8 mouse cellular contexts compared by ENCODE assay signal in genomic region chr16:5131251-5131922, GRCm38 (mm10). TPM values are rescaled to one million over a fixed set of nuclear protein-coding genes. Genes with fewer than 3 reads are reported as not detected.
DNase-seq lines count a peak whose midpoint lies in the region; ATAC-seq lines count a peak whose summit lies in the region.

No protein-coding gene starts in this region.

- 2% methylated on average over 25 of the region's 25 CpGs for WGBS in limb, embryonic 15.5 days
- 4% methylated on average over 25 of the region's 25 CpGs for WGBS in stomach, embryonic 16.5 days

- 0 out of 2 replicates have a peak overlapping the region, but pooled peaks have one; percentile 12 for H3K9ac ChIP-seq in limb, embryonic 15.5 days
- H3K9ac ChIP-seq in stomach, embryonic 16.5 days (ENCODE audit: low read length) = peak overlapping the region; percentile 71

- H3K4me1 ChIP-seq in limb, embryonic 15.5 days = peaks cover 37% of the 10 kb centered on the region
- peaks cover 31% of the 10 kb centered on the region; the same call in 1 of the 2 replicates for H3K4me1 ChIP-seq in stomach, embryonic 16.5 days (ENCODE audit: control insufficient read depth, insufficient read depth, low read length)

- H3K9me3 ChIP-seq in limb, embryonic 15.5 days = no peaks in the 10 kb centered on the region
- no peaks in the 10 kb centered on the region for H3K9me3 ChIP-seq in stomach, embryonic 16.5 days (replicated peaks; ENCODE audit: control insufficient read depth, low read length)

- peak; percentile 97 for DNase-seq in heart, adult 11 months
- DNase-seq in heart, postnatal 10 days = no peak
- peak; percentile 45 to 57 for DNase-seq in urinary bladder, adult 18-20 months (ENCODE audit: low spot score in 2 of 2)
- no peak for DNase-seq in urinary bladder, postnatal 25 days (ENCODE audit: low spot score)
- no peak for DNase-seq in embryo, embryonic 9.5 days (ENCODE audit: extremely low spot score)
- no peak for DNase-seq in MN1 (ENCODE audit: low spot score)

- peak overlapping the region; percentile 65 for H3K27ac ChIP-seq in limb, embryonic 15.5 days
- H3K27ac ChIP-seq in stomach, embryonic 16.5 days (ENCODE audit: low read length) = peak overlapping the region; percentile 77

- peak overlapping the region; percentile 51 for H3K4me2 ChIP-seq in limb, embryonic 15.5 days
- peak overlapping the region; percentile 52 for H3K4me2 ChIP-seq in stomach, embryonic 16.5 days (ENCODE audit: low read depth, low read length)

- no peaks in the 10 kb centered on the region for H3K36me3 ChIP-seq in limb, embryonic 15.5 days
- H3K36me3 ChIP-seq in stomach, embryonic 16.5 days (ENCODE audit: control insufficient read depth, insufficient read depth, low read length) = no peaks in the 10 kb centered on the region

- H3K27me3 ChIP-seq in limb, embryonic 15.5 days = peaks cover 70% of the 10 kb centered on the region
- peaks cover 29% of the 10 kb centered on the region for H3K27me3 ChIP-seq in stomach, embryonic 16.5 days (ENCODE audit: control insufficient read depth, insufficient read depth, low read length)

- no peak for ATAC-seq in limb, embryonic 15.5 days (ENCODE audit: insufficient number of reproducible peaks, low FRiP score, low TSS enrichment, low read depth)
- no peak for ATAC-seq in stomach, embryonic 16.5 days (ENCODE audit: insufficient read depth, low FRiP score)

- intact Hi-C loops in heart, postnatal 10 days (cut with DNase I) = no loop called here

- H3K4me3 ChIP-seq in limb, embryonic 15.5 days = peak overlapping the region; percentile 38
- H3K4me3 ChIP-seq in stomach, embryonic 16.5 days (replicated peaks; ENCODE audit: low read length) = peak overlapping the region; percentile 58

RNA-seq across cellular contexts. Expression of gene Ppl, which starts 0.8 kb away (rescaled TPM):
- 1 to 10 TPM; 3.2 to 3.6 TPM for total RNA-seq in heart, postnatal 10 days (2021)
- polyA plus RNA-seq in limb, embryonic 15.5 days (2015; fragmentation: Nextera tagmentation; extraction: Ambion mirVana) = 72.6 and 79.3 TPM in 2 replicates
- polyA plus RNA-seq in stomach, embryonic 16.5 days (2015; fragmentation: Nextera tagmentation; extraction: Ambion mirVana) = 62.8 and 101 TPM in 2 replicates

RNA-seq across cellular contexts. Expression of gene Sec14l5, which starts 15.5 kb away (rescaled TPM):
- under 1 TPM; 0.17 to 0.20 TPM for total RNA-seq in heart, postnatal 10 days (2021)
- polyA plus RNA-seq in limb, embryonic 15.5 days (2015; fragmentation: Nextera tagmentation; extraction: Ambion mirVana) = 0.09 and 0.29 TPM in 2 replicates
- polyA plus RNA-seq in stomach, embryonic 16.5 days (2015; fragmentation: Nextera tagmentation; extraction: Ambion mirVana) = 0.09 and 0.27 TPM in 2 replicates

Comparison
In these comparisons a context has a peak if more than half of its experiments do, and no peak if none do; other contexts are left out.
1. DNase-seq: peak in heart, adult 11 months (single experiment) and urinary bladder, adult 18-20 months (2 of 2); none in heart, postnatal 10 days (0 of 2), urinary bladder, postnatal 25 days (single experiment), embryo, embryonic 9.5 days (single experiment) and MN1 (single experiment).